Mouse (Mus musculus) midbrain, postnatal 0 days (tissue): ENCODE measurements at regions not wholly inside any gene's neighbourhood (a gene's known extent, or its start where the extent isn't known, plus 50 kb on each side); places are given as distances from the start of the nearest gene placed in this dataset.

Source experiments
- ATAC-seq: fragments of 200-750 bp; cut with Nextera tagmentation; 2 replicates; pipeline ENCODE4 v1.8.0; 2017; ENCODE audit warnings: moderate number of reproducible peaks, mild to moderate bottlenecking, moderate TSS enrichment, moderate library complexity; ENCODE audit not compliant: low FRiP score
- DNase-seq: peaks from one replicate; pipeline ENCODE4 v3.0.0-alpha.2; 2015; ENCODE audit warnings: low spot score
- H3K27ac ChIP-seq: fragments of 300-500 bp; sonication (generic); 2 replicates; pipeline ENCODE4 v1.5.1; 2014; ENCODE audit warnings: low read depth, mild to moderate bottlenecking, low read length, mixed read lengths
- H3K27me3 ChIP-seq: fragments of 300-500 bp; sonication (generic); 2 replicates; pipeline ENCODE4 v1.6.1; 2014; ENCODE audit warnings: low read length, control low read depth, mixed read lengths; ENCODE audit not compliant: insufficient read depth
- H3K36me3 ChIP-seq: fragments of 300-500 bp; sonication (generic); 2 replicates; pipeline ENCODE4 v1.6.1; 2014; ENCODE audit warnings: low read length, control low read depth, mixed read lengths; ENCODE audit not compliant: insufficient read depth
- H3K4me1 ChIP-seq: fragments of 300-500 bp; sonication (generic); 2 replicates; pipeline ENCODE4 v1.6.1; 2014; ENCODE audit warnings: mild to moderate bottlenecking, control low read depth, antibody characterized with exemption, low read length, mixed read lengths; ENCODE audit not compliant: insufficient read depth
- H3K4me2 ChIP-seq: fragments of 300-500 bp; sonication (generic); 2 replicates; pipeline ENCODE4 v1.6.1; 2014; ENCODE audit warnings: low read depth, mild to moderate bottlenecking, low read length, mixed read lengths; ENCODE audit not compliant: poor library complexity, severe bottlenecking
- H3K4me3 ChIP-seq: fragments of 300-500 bp; sonication (generic); 2 replicates; pipeline ENCODE4 v1.5.1; 2014; ENCODE audit warnings: low read depth, mild to moderate bottlenecking, low read length, moderate library complexity
- H3K9ac ChIP-seq: fragments of 300-500 bp; sonication (generic); replicated peaks from 2 replicates; pipeline ENCODE4 v1.6.1; 2014; ENCODE audit warnings: mild to moderate bottlenecking, low read length, moderate library complexity, mixed read lengths; ENCODE audit not compliant: poor library complexity, severe bottlenecking
- H3K9me3 ChIP-seq: fragments of 300-500 bp; sonication (generic); 2 replicates; pipeline ENCODE4 v1.6.1; 2016; ENCODE audit warnings: low read length, control low read depth
- CTCF ChIP-seq: IDR thresholded peaks from 2 replicates; pipeline ENCODE4 v1.5.1; 2016; ENCODE audit warnings: antibody characterized with exemption, mild to moderate bottlenecking
- WGBS: fragments of 180-500 bp; shearing (Covaris S2); extraction: QIAGEN DNeasy Blood & Tissue Kit; methylation state at CpG from one replicate; pipeline ENCODE4 v1.1.7; 2014; 5-methylcytosine and 5-hydroxymethylcytosine counted together

- H3K4me2 ChIP-seq = no peak overlapping the region
- WGBS = 64% methylated on average over 2 of the region's 2 CpGs
- H3K4me1 ChIP-seq = no peaks in the 10 kb centered on the region
- DNase-seq (no peak), ATAC-seq (no peak)
- no peaks in the 10 kb centered on the region for H3K27me3 ChIP-seq
- no peak overlapping the region for H3K4me3 ChIP-seq
- no peak for TF ChIP-seq CTCF
- no peaks in the 10 kb centered on the region for H3K36me3 ChIP-seq
- H3K9ac ChIP-seq = no peak overlapping the region
- H3K9me3 ChIP-seq = no peaks in the 10 kb centered on the region
- no peak overlapping the region for H3K27ac ChIP-seq
Observed at GRCm38 (mm10) chr14:92860723-92861122, 1029.8 kb downstream of the Pcdh9 start.

DNA sequence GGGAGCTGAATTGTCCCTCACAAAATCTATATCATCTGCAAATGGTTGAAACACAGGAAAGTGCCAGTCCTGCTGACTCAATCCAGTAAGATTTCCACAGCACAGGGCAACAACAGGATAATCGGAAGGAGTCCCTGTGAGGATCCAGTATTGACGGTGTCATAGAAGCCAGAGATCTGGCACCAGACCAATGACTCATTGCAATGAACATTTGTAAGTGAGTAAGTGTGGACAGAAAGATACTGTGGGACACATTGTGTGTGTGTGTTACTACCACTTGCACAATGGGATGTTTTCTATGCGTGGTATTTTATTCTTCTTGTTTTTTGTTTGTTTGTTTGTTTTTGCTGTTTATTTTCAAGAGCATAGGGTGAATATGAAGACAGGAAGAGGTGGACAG lies 1056.8 kb downstream of the Pcdh9 start:
- Histone ChIP-seq H3K4me1 (no peaks in the 10 kb centered on the region), H3K9me3 (no peaks in the 10 kb centered on the region), H3K4me2 (no peak overlapping the region), H3K4me3 (no peak overlapping the region), H3K27ac (no peak overlapping the region), H3K36me3 (no peaks in the 10 kb centered on the region), H3K27me3 (no peaks in the 10 kb centered on the region), H3K9ac (no peak overlapping the region)
- no peak for ATAC-seq
- DNase-seq = no peak
- 81% methylated on average over 3 of the region's 3 CpGs for WGBS
- TF ChIP-seq CTCF = no peak

- ATAC-seq = no peak
- H3K9ac ChIP-seq = no peak overlapping the region
- H3K36me3 ChIP-seq = no peaks in the 10 kb centered on the region
- H3K4me2 ChIP-seq = no peak overlapping the region
- no peak overlapping the region for H3K4me3 ChIP-seq
- TF ChIP-seq CTCF = no peak
- no peaks in the 10 kb centered on the region for H3K27me3 ChIP-seq
- H3K4me1 ChIP-seq = no peaks in the 10 kb centered on the region
- 60% methylated on average over 4 of the region's 4 CpGs for WGBS
- DNase-seq = no peak
- H3K9me3 ChIP-seq = no peaks in the 10 kb centered on the region
- H3K27ac ChIP-seq = no peak overlapping the region
Observed at GRCm38 (mm10) chr14:92829171-92829570, 1061.3 kb downstream of the Pcdh9 start.

DNA sequence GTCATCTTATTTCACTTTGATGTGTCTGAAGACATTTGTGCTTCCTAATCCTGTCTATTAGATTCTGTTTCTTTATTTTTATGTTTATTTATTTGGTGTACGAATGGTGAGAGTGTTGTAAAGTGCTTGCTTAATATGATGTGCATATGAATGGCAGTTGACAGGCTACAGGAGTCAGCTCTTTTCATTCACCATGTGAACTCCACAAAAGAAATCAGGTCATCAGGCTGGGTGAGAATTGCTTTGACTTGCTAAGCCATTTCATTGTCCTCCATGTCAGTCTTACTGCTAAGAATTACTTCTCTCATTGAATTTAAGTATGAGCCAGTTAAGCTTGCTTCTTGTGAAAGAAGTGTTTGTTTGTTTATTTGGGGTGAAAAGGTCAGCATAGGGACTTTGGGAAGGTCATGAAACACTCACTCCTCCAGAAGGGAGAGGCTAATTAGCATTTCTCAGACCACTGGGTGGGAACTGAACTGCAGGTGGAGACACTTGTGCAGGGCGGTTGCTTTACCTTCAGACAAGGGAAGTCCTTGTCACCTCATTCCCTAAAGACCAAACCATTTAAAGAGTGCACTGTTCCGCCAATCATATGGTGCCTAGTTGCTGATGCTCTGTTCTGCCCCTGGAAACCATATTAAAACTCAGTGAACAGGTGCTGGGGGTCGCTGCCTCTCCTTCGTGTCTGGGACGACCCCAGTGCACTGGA lies 1063.7 kb downstream of the Pcdh9 start:
- H3K4me2 ChIP-seq = no peak overlapping the region
- DNase-seq (no peak), ATAC-seq (no peak)
- H3K4me3 ChIP-seq = no peak overlapping the region
- no peaks in the 10 kb centered on the region for H3K9me3 ChIP-seq
- H3K27ac ChIP-seq = no peak overlapping the region
- 44% methylated on average over 6 of the region's 6 CpGs for WGBS
- no peaks in the 10 kb centered on the region for H3K4me1 ChIP-seq
- no peak for TF ChIP-seq CTCF
- no peaks in the 10 kb centered on the region for H3K36me3 ChIP-seq
- no peaks in the 10 kb centered on the region for H3K27me3 ChIP-seq
- H3K9ac ChIP-seq = no peak overlapping the region

DNA sequence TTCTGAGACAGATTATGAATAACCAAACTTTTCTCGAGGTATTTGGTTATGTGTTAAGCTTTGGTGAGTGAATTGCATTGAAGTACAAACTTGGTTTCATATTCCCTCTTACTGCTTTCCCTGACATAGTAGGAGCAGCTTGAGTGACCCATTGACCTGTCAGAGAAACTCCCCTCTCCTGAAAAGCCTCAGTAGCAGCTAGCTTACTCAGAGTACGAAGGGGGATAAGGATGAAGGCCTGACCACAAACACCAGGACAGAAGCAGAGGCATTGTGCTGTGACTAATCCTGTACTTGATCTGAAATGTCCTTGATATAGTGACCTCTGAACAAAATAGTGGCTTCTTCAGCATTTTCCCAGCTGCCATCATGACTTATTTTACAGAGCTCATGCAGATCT lies 1070.4 kb downstream of the Pcdh9 start:
- H3K4me2 ChIP-seq = no peak overlapping the region
- DNase-seq (no peak), ATAC-seq (no peak)
- H3K36me3 ChIP-seq = no peaks in the 10 kb centered on the region
- H3K4me1 ChIP-seq = no peaks in the 10 kb centered on the region
- no peak for TF ChIP-seq CTCF
- no peaks in the 10 kb centered on the region for H3K27me3 ChIP-seq
- H3K9me3 ChIP-seq = no peaks in the 10 kb centered on the region
- H3K9ac ChIP-seq = no peak overlapping the region
- H3K4me3 ChIP-seq = no peak overlapping the region
- H3K27ac ChIP-seq = no peak overlapping the region
- 63% methylated on average over 2 of the region's 2 CpGs for WGBS
